Mouse (Mus musculus): ENCODE data around the gene Pcdh9.

- TF ChIP-seq POLR2A (IDR thresholded peaks at IDR 0.05; ENCODE audit: low read depth, low read length) (no peak), CTCF (IDR thresholded peaks at IDR 0.05; ENCODE audit: extremely low read depth, insufficient read length, insufficient replicate concordance, low read depth, low read length) (no peak)
Observed at GRCm38 (mm10) chr14:93288361-93288760, 602.1 kb downstream of the Pcdh9 start.

Measured in small intestine, adult 2 months (tissue).